Mouse (Mus musculus): Measurements from ENCODE around the gene Olfr1373.
"Not testable (repeated sequence)": the region's sequence is repeated elsewhere in the genome, so short reads cannot be mapped to it uniquely, and the experiment has no call there.

The Olfr1373 gene

GRCm38 (mm10) chr11:52145428-52145827 is at the start of gene Olfr1373:
Olfr1373 (minus strand) TSS chr11:52145528.
- DNase-seq (ENCODE audit: low read depth), result not testable (repeated sequence)

- DNase-seq (ENCODE audit: low read depth), result peak; percentile 47
Measured at GRCm38 (mm10) chr11:52180651-52181050, 35.3 kb upstream of the Olfr1373 start.

GRCm38 (mm10) chr11:52179897-52180296 is 34.6 kb upstream of the Olfr1373 start:
- peak; percentile 33 for DNase-seq (ENCODE audit: low read depth)

GRCm38 (mm10) chr11:52168461-52168860 is 23.1 kb upstream of the Olfr1373 start:
- DNase-seq (ENCODE audit: low read depth), result peak; percentile 42

- DNase-seq (ENCODE audit: low read depth), result not testable (repeated sequence)
Measured at GRCm38 (mm10) chr11:52167901-52168302, 22.6 kb upstream of the Olfr1373 start.

GRCm38 (mm10) chr11:52167126-52167525 is 21.8 kb upstream of the Olfr1373 start:
- peak; percentile 30 for DNase-seq (ENCODE audit: low read depth)

- no peak for DNase-seq (ENCODE audit: low read depth)
Measured at GRCm38 (mm10) chr11:52163926-52164325, 18.6 kb upstream of the Olfr1373 start.

GRCm38 (mm10) chr11:52143675-52144074 is 1.7 kb downstream of the Olfr1373 start:
- DNase-seq (ENCODE audit: low read depth), result peak; percentile 58

GRCm38 (mm10) chr11:52130451-52131068 is 14.8 kb downstream of the Olfr1373 start:
- DNase-seq (ENCODE audit: low read depth), result no peak

GRCm38 (mm10) chr11:52129621-52130450 is 15.5 kb downstream of the Olfr1373 start:
- no peak for DNase-seq (ENCODE audit: low read depth)

- DNase-seq (ENCODE audit: low read depth), result no peak
Measured at GRCm38 (mm10) chr11:52129171-52129570, 16.2 kb downstream of the Olfr1373 start.

- DNase-seq (ENCODE audit: low read depth), result no peak
Measured at GRCm38 (mm10) chr11:52128316-52129061, 16.8 kb downstream of the Olfr1373 start.

- no peak for DNase-seq (ENCODE audit: low read depth)
Measured at GRCm38 (mm10) chr11:52127760-52128159, 17.6 kb downstream of the Olfr1373 start.

GRCm38 (mm10) chr11:52127169-52127568 is 18.2 kb downstream of the Olfr1373 start:
- DNase-seq (ENCODE audit: low read depth), result no peak

GRCm38 (mm10) chr11:52124468-52124867 is 20.9 kb downstream of the Olfr1373 start:
- no peak for DNase-seq (ENCODE audit: low read depth)

- no peak for DNase-seq (ENCODE audit: low read depth)
Measured at GRCm38 (mm10) chr11:52122045-52122444, 23.3 kb downstream of the Olfr1373 start.

- not testable (repeated sequence) for DNase-seq (ENCODE audit: low read depth)
Measured at GRCm38 (mm10) chr11:52120415-52120814, 24.9 kb downstream of the Olfr1373 start.

GRCm38 (mm10) chr11:52117156-52117555 is 28.2 kb downstream of the Olfr1373 start:
- no peak for DNase-seq (ENCODE audit: low read depth)

- DNase-seq (ENCODE audit: low read depth), result not testable (repeated sequence)
Measured at GRCm38 (mm10) chr11:52116117-52116516, 29.2 kb downstream of the Olfr1373 start.

- no peak for DNase-seq (ENCODE audit: low read depth)
Measured at GRCm38 (mm10) chr11:52115479-52115878, 29.8 kb downstream of the Olfr1373 start.

GRCm38 (mm10) chr11:52109421-52109820 is 35.9 kb downstream of the Olfr1373 start:
- DNase-seq (ENCODE audit: low read depth), result no peak

- DNase-seq (ENCODE audit: low read depth), result no peak
Measured at GRCm38 (mm10) chr11:52108796-52109195, 36.5 kb downstream of the Olfr1373 start.

- DNase-seq (ENCODE audit: low read depth), result no peak
Measured at GRCm38 (mm10) chr11:52106438-52106837, 38.9 kb downstream of the Olfr1373 start.

All from naive thymus-derived CD4-positive, alpha-beta T cell, adult 2 months (primary cell).